ENCODE assay signal across 30 mouse cellular contexts in genomic region chr17:44663872-44664271, GRCm38 (mm10).
DNase-seq lines count a peak whose midpoint lies in the region; ATAC-seq and TF ChIP-seq lines count a peak whose summit lies in the region.
"Had no signal": no experiment of that assay in that cellular context is flagged by ENCODE, and none has a peak within 500 bp of the region (broad histone marks: within the 10 kb centered on the region; RNA-seq: fewer than 3 reads in every experiment).

No protein-coding gene starts in this region.

- no peak overlapping the region for H3K4me2 ChIP-seq in lung, postnatal 0 days (replicated peaks; ENCODE audit: low read depth, low read length)
- no peak overlapping the region for H3K4me2 ChIP-seq in hindbrain, embryonic 12.5 days (replicated peaks)
- no peak overlapping the region for H3K4me2 ChIP-seq in stomach, postnatal 0 days (replicated peaks; ENCODE audit: low read depth)
- H3K4me2 ChIP-seq: embryonic facial prominence, embryonic 15.5 days; forebrain, embryonic 13.5 days; heart, embryonic 15.5 days; hindbrain, embryonic 13.5 days; midbrain, embryonic 11.5 days; neural tube, embryonic 13.5 days had no signal

- H3K27me3 ChIP-seq in lung, postnatal 0 days (replicated peaks; ENCODE audit: insufficient read depth, low read length): no peaks in the 10 kb centered on the region
- H3K27me3 ChIP-seq in small intestine, adult 2 months (ENCODE audit: control insufficient read depth, insufficient read depth, low read length): no peaks in the 10 kb centered on the region
- H3K27me3 ChIP-seq in hindbrain, embryonic 12.5 days: no peaks in the 10 kb centered on the region
- H3K27me3 ChIP-seq in stomach, postnatal 0 days (ENCODE audit: control insufficient read depth, insufficient read depth, low read length): no peaks in the 10 kb centered on the region
- H3K27me3 ChIP-seq: CH12.LX; embryonic facial prominence, embryonic 15.5 days; forebrain, embryonic 13.5 days; heart, embryonic 15.5 days; hindbrain, embryonic 13.5 days; neural tube, embryonic 13.5 days had no signal

- H3K36me3 ChIP-seq in lung, postnatal 0 days (ENCODE audit: insufficient read depth, low read length): no peaks in the 10 kb centered on the region
- no peaks in the 10 kb centered on the region for H3K36me3 ChIP-seq in small intestine, adult 2 months (ENCODE audit: control insufficient read depth, insufficient read depth, low read length)
- no peaks in the 10 kb centered on the region for H3K36me3 ChIP-seq in hindbrain, embryonic 12.5 days
- H3K36me3 ChIP-seq in stomach, postnatal 0 days (ENCODE audit: control insufficient read depth, insufficient read depth, low read length): no peaks in the 10 kb centered on the region
- H3K36me3 ChIP-seq: embryonic facial prominence, embryonic 10.5 days; embryonic facial prominence, embryonic 15.5 days; heart, embryonic 10.5 days; heart, embryonic 15.5 days; hindbrain, embryonic 13.5 days; neural tube, embryonic 13.5 days had no signal

- 76% methylated on average over 7 of the region's 7 CpGs for WGBS in lung, postnatal 0 days
- 76% methylated on average over 7 of the region's 7 CpGs for WGBS in lung, adult 2 months
- 71% methylated on average over 7 of the region's 7 CpGs for WGBS in small intestine, adult 2 months
- 78% methylated on average over 7 of the region's 7 CpGs for WGBS in hindbrain, embryonic 12.5 days
- 71% methylated on average over 7 of the region's 7 CpGs for WGBS in stomach, postnatal 0 days

- H3K9me3 ChIP-seq in lung, postnatal 0 days (ENCODE audit: low read length): no peaks in the 10 kb centered on the region
- H3K9me3 ChIP-seq in hindbrain, embryonic 12.5 days (replicated peaks): no peaks in the 10 kb centered on the region
- H3K9me3 ChIP-seq in stomach, postnatal 0 days (ENCODE audit: control insufficient read depth, low read length): no peaks in the 10 kb centered on the region
- H3K9me3 ChIP-seq: embryonic facial prominence, embryonic 10.5 days; embryonic facial prominence, embryonic 15.5 days; forebrain, embryonic 13.5 days; heart, embryonic 10.5 days; heart, embryonic 15.5 days; hindbrain, embryonic 13.5 days; neural tube, embryonic 13.5 days had no signal

- H3K4me1 ChIP-seq in lung, postnatal 0 days (ENCODE audit: insufficient read depth, low read depth, low read length): no peaks in the 10 kb centered on the region
- H3K4me1 ChIP-seq in lung, adult 2 months (ENCODE audit: control insufficient read depth, insufficient read depth, low read length): no peaks in the 10 kb centered on the region
- H3K4me1 ChIP-seq in small intestine, adult 2 months (ENCODE audit: control insufficient read depth, insufficient read depth, insufficient read length, low read length): no peaks in the 10 kb centered on the region
- H3K4me1 ChIP-seq in hindbrain, embryonic 12.5 days: no peaks in the 10 kb centered on the region
- H3K4me1 ChIP-seq in stomach, postnatal 0 days (replicated peaks; ENCODE audit: control insufficient read depth, insufficient read depth): no peaks in the 10 kb centered on the region
- H3K4me1 ChIP-seq: forebrain, embryonic 13.5 days; heart, embryonic 10.5 days; hindbrain, embryonic 13.5 days; neural tube, embryonic 13.5 days had no signal

- ATAC-seq in lung, postnatal 0 days: no peak
- ATAC-seq in granulocyte monocyte progenitor cell, adult 5-6 weeks (replicated peaks; ENCODE audit: poor library complexity, severe bottlenecking): peak; percentile 90
- peak; percentile 93 for ATAC-seq in megakaryocyte, adult 5-6 weeks (ENCODE audit: poor library complexity, severe bottlenecking)
- ATAC-seq in hindbrain, embryonic 12.5 days (ENCODE audit: low FRiP score): no peak
- ATAC-seq in stomach, postnatal 0 days (ENCODE audit: low FRiP score, low TSS enrichment): no peak
- ATAC-seq: activated CD4-positive, CD25-positive, alpha-beta regulatory T cell, adult 4 months; forebrain, embryonic 13.5 days; intestine, embryonic 16.5 days; midbrain, embryonic 16.5 days had no signal

- H3K27ac ChIP-seq in lung, postnatal 0 days (ENCODE audit: low read length): no peak overlapping the region
- peak overlapping the region; percentile 14; the same call in 1 of the 2 replicates for H3K27ac ChIP-seq in small intestine, adult 2 months (ENCODE audit: insufficient read depth, low read depth, low read length)
- no peak overlapping the region for H3K27ac ChIP-seq in hindbrain, embryonic 12.5 days
- H3K27ac ChIP-seq in stomach, postnatal 0 days (replicated peaks): no peak overlapping the region
- H3K27ac ChIP-seq: embryonic facial prominence, embryonic 10.5 days; embryonic facial prominence, embryonic 15.5 days; forebrain, embryonic 13.5 days; heart, embryonic 10.5 days; heart, embryonic 15.5 days; hindbrain, embryonic 13.5 days; kidney, postnatal 0 days; neural tube, embryonic 13.5 days had no signal

- no peak for TF ChIP-seq CTCF in lung, postnatal 0 days (IDR thresholded peaks at IDR 0.05)
- no peak for TF ChIP-seq CTCF in lung, adult 2 months (IDR thresholded peaks at IDR 0.05; ENCODE audit: insufficient read depth, low read length)
- TF ChIP-seq CTCF in small intestine, adult 2 months (IDR thresholded peaks at IDR 0.05; ENCODE audit: extremely low read depth, insufficient read length, insufficient replicate concordance, low read depth, low read length): no peak
- no peak for TF ChIP-seq CTCF in stomach, postnatal 0 days (IDR thresholded peaks at IDR 0.05; ENCODE audit: low read depth)

- no peak overlapping the region for H3K9ac ChIP-seq in lung, postnatal 0 days (replicated peaks; ENCODE audit: low read depth)
- no peak overlapping the region for H3K9ac ChIP-seq in hindbrain, embryonic 12.5 days
- no peak overlapping the region for H3K9ac ChIP-seq in stomach, postnatal 0 days (ENCODE audit: low read length)
- H3K9ac ChIP-seq: embryonic facial prominence, embryonic 15.5 days; forebrain, embryonic 13.5 days; heart, embryonic 15.5 days; hindbrain, embryonic 13.5 days; neural tube, embryonic 13.5 days had no signal

- TF ChIP-seq EP300 in lung, postnatal 0 days (IDR thresholded peaks at IDR 0.05): no peak
- TF ChIP-seq EP300 in stomach, postnatal 0 days (optimal IDR thresholded peaks at IDR 0.05): no peak

- TF ChIP-seq POLR2A in lung, adult 2 months (IDR thresholded peaks at IDR 0.05; ENCODE audit: borderline replicate concordance, extremely low read depth, low read depth, low read length): no peak
- TF ChIP-seq POLR2A in small intestine, adult 2 months (IDR thresholded peaks at IDR 0.05; ENCODE audit: low read depth, low read length): no peak

- no peak overlapping the region for H3K4me3 ChIP-seq in lung, postnatal 0 days (ENCODE audit: low read depth, low read length)
- H3K4me3 ChIP-seq in lung, adult 2 months (replicated peaks; ENCODE audit: extremely low read depth, low read depth, low read length): no peak overlapping the region
- H3K4me3 ChIP-seq in small intestine, adult 2 months (ENCODE audit: low read depth, low read length): no peak overlapping the region
- no peak overlapping the region for H3K4me3 ChIP-seq in hindbrain, embryonic 12.5 days
- H3K4me3 ChIP-seq in stomach, postnatal 0 days (ENCODE audit: low read depth, low read length): no peak overlapping the region
- H3K4me3 ChIP-seq: embryonic facial prominence, embryonic 10.5 days; embryonic facial prominence, embryonic 15.5 days; forebrain, embryonic 13.5 days; heart, embryonic 10.5 days; heart, embryonic 15.5 days; hindbrain, embryonic 13.5 days; neural tube, embryonic 13.5 days had no signal

- peak; percentile 18 for DNase-seq in lung, postnatal 0 days (ENCODE audit: low spot score)
- no peak for DNase-seq in lung, adult 2 months
- no peak for DNase-seq in testis, postnatal 10 days (ENCODE audit: low spot score)
- DNase-seq in stomach, postnatal 0 days (ENCODE audit: low spot score): no peak
- DNase-seq: adrenal gland, postnatal 10 days; cerebellum, adult 11-12 months; cerebellum, postnatal 10 days; gastrocnemius, postnatal 10 days; kidney, adult 8-10 months; kidney, postnatal 4 days; liver; spleen, adult 18-20 months; thymus, postnatal 4 days had no signal

Comparison
In these comparisons a context has a peak if more than half of its experiments do, and no peak if none do; other contexts are left out.
1. ATAC-seq: peak in granulocyte monocyte progenitor cell, adult 5-6 weeks (single experiment) and megakaryocyte, adult 5-6 weeks (single experiment); none in lung, postnatal 0 days (single experiment), hindbrain, embryonic 12.5 days (single experiment) and stomach, postnatal 0 days (single experiment).